Comparison of ENCODE assay signal across 23 mouse cellular contexts in genomic region chr10:42873077-42873595, GRCm38 (mm10). TPM values are rescaled to one million over a fixed set of nuclear protein-coding genes. Genes with fewer than 3 reads are reported as not detected.
DNase-seq lines count a peak whose midpoint lies in the region; ATAC-seq and TF ChIP-seq lines count a peak whose summit lies in the region.
"Had no signal": no experiment of that assay in that cellular context is flagged by ENCODE, and none has a peak within 500 bp of the region (broad histone marks: within the 10 kb centered on the region; RNA-seq: fewer than 3 reads in every experiment).

No protein-coding gene starts in this region.

- no peak overlapping the region for H3K4me3 ChIP-seq in forebrain, embryonic 12.5 days (replicated peaks)
- no peak overlapping the region for H3K4me3 ChIP-seq in forebrain, embryonic 11.5 days (ENCODE audit: low read depth, low read length)
- no peak overlapping the region for H3K4me3 ChIP-seq in hindbrain, postnatal 0 days (ENCODE audit: low read length)
- H3K4me3 ChIP-seq in hindbrain, embryonic 12.5 days, result no peak overlapping the region
- no peak overlapping the region for H3K4me3 ChIP-seq in midbrain, embryonic 16.5 days (ENCODE audit: low read depth, low read length)
- H3K4me3 ChIP-seq in midbrain, embryonic 15.5 days, result no peak overlapping the region
- H3K4me3 ChIP-seq: hindbrain, embryonic 10.5 days; kidney, embryonic 15.5 days; limb, embryonic 13.5 days; lung, embryonic 15.5 days; midbrain, embryonic 12.5 days; myocyte had no signal

- no peak for DNase-seq in forebrain, embryonic 11.5 days (ENCODE audit: low spot score)
- no peak for DNase-seq in hindbrain, postnatal 0 days (ENCODE audit: low spot score)
- DNase-seq in kidney, postnatal 10 days, result no peak
- DNase-seq: adrenal gland, adult 8-10 months; cerebellum, adult 2 months; cerebellum, postnatal 25 days; gastrocnemius, adult 2 months; heart, postnatal 14 days; kidney, adult 18-20 months; kidney, postnatal 36 days; thymus, postnatal 4 days had no signal

- no peak overlapping the region for H3K4me2 ChIP-seq in forebrain, embryonic 12.5 days
- no peak overlapping the region for H3K4me2 ChIP-seq in forebrain, embryonic 11.5 days (ENCODE audit: low read depth, low read length, severe bottlenecking)
- H3K4me2 ChIP-seq in hindbrain, postnatal 0 days (ENCODE audit: low read depth, low read length), result no peak overlapping the region
- H3K4me2 ChIP-seq in hindbrain, embryonic 12.5 days (replicated peaks), result no peak overlapping the region
- no peak overlapping the region for H3K4me2 ChIP-seq in midbrain, embryonic 16.5 days (ENCODE audit: low read length)
- no peak overlapping the region for H3K4me2 ChIP-seq in midbrain, embryonic 15.5 days
- H3K4me2 ChIP-seq: kidney, embryonic 15.5 days; liver, embryonic 11.5 days; lung, embryonic 15.5 days; midbrain, embryonic 12.5 days had no signal

- peak overlapping the region; percentile 77 for H3K27ac ChIP-seq in forebrain, embryonic 12.5 days
- H3K27ac ChIP-seq in forebrain, embryonic 11.5 days (ENCODE audit: low read depth, low read length), result no peak overlapping the region
- H3K27ac ChIP-seq in hindbrain, postnatal 0 days, result peak overlapping the region; percentile 20; the same call in 1 of the 2 replicates
- no peak overlapping the region for H3K27ac ChIP-seq in hindbrain, embryonic 12.5 days
- no peak overlapping the region; the same call in 1 of the 2 replicates for H3K27ac ChIP-seq in midbrain, embryonic 16.5 days (ENCODE audit: low read length)
- no peak overlapping the region; the same call in 1 of the 2 replicates for H3K27ac ChIP-seq in midbrain, embryonic 15.5 days
- H3K27ac ChIP-seq: hindbrain, embryonic 10.5 days; kidney, embryonic 15.5 days; lung, embryonic 15.5 days; midbrain, embryonic 12.5 days had no signal

- peaks cover 16% of the 10 kb centered on the region for H3K4me1 ChIP-seq in forebrain, embryonic 12.5 days
- H3K4me1 ChIP-seq in forebrain, embryonic 11.5 days (replicated peaks; ENCODE audit: control insufficient read depth, insufficient read depth, low read length), result 0 out of 2 replicates have a peak, but pooled peaks cover 2% of the 10 kb centered on the region
- peaks cover 14% of the 10 kb centered on the region; the same call in 1 of the 2 replicates for H3K4me1 ChIP-seq in hindbrain, postnatal 0 days (ENCODE audit: insufficient read depth, low read length)
- H3K4me1 ChIP-seq in hindbrain, embryonic 12.5 days, result peaks cover 2% of the 10 kb centered on the region; the same call in 1 of the 2 replicates
- H3K4me1 ChIP-seq in midbrain, embryonic 16.5 days (ENCODE audit: control insufficient read depth, insufficient read depth, low read length), result peaks cover 6% of the 10 kb centered on the region; the same call in 1 of the 2 replicates
- peaks cover 12% of the 10 kb centered on the region for H3K4me1 ChIP-seq in midbrain, embryonic 15.5 days
- H3K4me1 ChIP-seq: lung, embryonic 15.5 days had no signal

- peaks cover 8% of the 10 kb centered on the region; the same call in 1 of the 2 replicates for H3K27me3 ChIP-seq in forebrain, embryonic 12.5 days
- no peaks in the 10 kb centered on the region for H3K27me3 ChIP-seq in forebrain, embryonic 11.5 days (ENCODE audit: control insufficient read depth, insufficient read depth, low read length)
- no peaks in the 10 kb centered on the region for H3K27me3 ChIP-seq in hindbrain, postnatal 0 days (ENCODE audit: insufficient read depth, low read length)
- H3K27me3 ChIP-seq in hindbrain, embryonic 12.5 days, result no peaks in the 10 kb centered on the region
- H3K27me3 ChIP-seq in midbrain, embryonic 16.5 days (ENCODE audit: control insufficient read depth, insufficient read depth, low read depth, low read length), result no peaks in the 10 kb centered on the region
- H3K27me3 ChIP-seq in midbrain, embryonic 15.5 days (replicated peaks), result no peaks in the 10 kb centered on the region
- H3K27me3 ChIP-seq: limb, embryonic 13.5 days; lung, embryonic 15.5 days; midbrain, embryonic 12.5 days had no signal

- H3K9me3 ChIP-seq in forebrain, embryonic 12.5 days, result no peaks in the 10 kb centered on the region
- H3K9me3 ChIP-seq in forebrain, embryonic 11.5 days (ENCODE audit: control insufficient read depth, low read length), result no peaks in the 10 kb centered on the region
- H3K9me3 ChIP-seq in hindbrain, postnatal 0 days (ENCODE audit: low read length), result no peaks in the 10 kb centered on the region
- no peaks in the 10 kb centered on the region for H3K9me3 ChIP-seq in hindbrain, embryonic 12.5 days (replicated peaks)
- H3K9me3 ChIP-seq in midbrain, embryonic 16.5 days (replicated peaks; ENCODE audit: control insufficient read depth, low read length, poor library complexity, severe bottlenecking), result no peaks in the 10 kb centered on the region
- H3K9me3 ChIP-seq in midbrain, embryonic 15.5 days, result no peaks in the 10 kb centered on the region
- H3K9me3 ChIP-seq: G1E; hindbrain, embryonic 10.5 days; kidney, embryonic 15.5 days; limb, embryonic 13.5 days; lung, embryonic 15.5 days; midbrain, embryonic 12.5 days had no signal

- no peak for TF ChIP-seq CTCF in hindbrain, postnatal 0 days (IDR thresholded peaks at IDR 0.05; ENCODE audit: low read depth)

- H3K9ac ChIP-seq in forebrain, embryonic 12.5 days, result no peak overlapping the region
- no peak overlapping the region for H3K9ac ChIP-seq in forebrain, embryonic 11.5 days (ENCODE audit: low read length)
- no peak overlapping the region for H3K9ac ChIP-seq in hindbrain, postnatal 0 days (replicated peaks; ENCODE audit: low read length)
- H3K9ac ChIP-seq in hindbrain, embryonic 12.5 days, result no peak overlapping the region
- no peak overlapping the region for H3K9ac ChIP-seq in midbrain, embryonic 16.5 days (ENCODE audit: low read depth, low read length)
- no peak overlapping the region for H3K9ac ChIP-seq in midbrain, embryonic 15.5 days
- H3K9ac ChIP-seq: kidney, embryonic 15.5 days; lung, embryonic 15.5 days; midbrain, embryonic 12.5 days had no signal

- ATAC-seq in forebrain, embryonic 12.5 days (ENCODE audit: low FRiP score), result peak; percentile 40; the same call in 1 of the 2 replicates
- ATAC-seq in forebrain, embryonic 11.5 days (replicated peaks; ENCODE audit: low FRiP score), result no peak
- ATAC-seq in hindbrain, postnatal 0 days, result no peak
- no peak for ATAC-seq in hindbrain, embryonic 12.5 days (ENCODE audit: low FRiP score)
- ATAC-seq in midbrain, embryonic 16.5 days, result peak; percentile 26; the same call in 1 of the 2 replicates
- ATAC-seq in midbrain, embryonic 15.5 days (replicated peaks), result no peak

- WGBS in forebrain, embryonic 12.5 days, result 59% methylated on average over 7 of the region's 7 CpGs
- 70% methylated on average over 7 of the region's 7 CpGs for WGBS in forebrain, embryonic 11.5 days
- 71% methylated on average over 7 of the region's 7 CpGs for WGBS in hindbrain, postnatal 0 days
- WGBS in hindbrain, embryonic 12.5 days, result 88% methylated on average over 7 of the region's 7 CpGs
- 78% methylated on average over 7 of the region's 7 CpGs for WGBS in midbrain, embryonic 16.5 days
- 69% methylated on average over 7 of the region's 7 CpGs for WGBS in midbrain, embryonic 15.5 days

- no peaks in the 10 kb centered on the region for H3K36me3 ChIP-seq in forebrain, embryonic 12.5 days (replicated peaks)
- H3K36me3 ChIP-seq in forebrain, embryonic 11.5 days (ENCODE audit: control insufficient read depth, insufficient read depth, low read length), result no peaks in the 10 kb centered on the region
- H3K36me3 ChIP-seq in hindbrain, postnatal 0 days (ENCODE audit: insufficient read depth, low read length), result no peaks in the 10 kb centered on the region
- H3K36me3 ChIP-seq in hindbrain, embryonic 12.5 days, result no peaks in the 10 kb centered on the region
- H3K36me3 ChIP-seq in midbrain, embryonic 16.5 days (ENCODE audit: control insufficient read depth, insufficient read depth, low read length), result no peaks in the 10 kb centered on the region
- no peaks in the 10 kb centered on the region for H3K36me3 ChIP-seq in midbrain, embryonic 15.5 days (replicated peaks)
- H3K36me3 ChIP-seq: G1E; hindbrain, embryonic 10.5 days; kidney, embryonic 15.5 days; limb, embryonic 13.5 days; lung, embryonic 15.5 days; midbrain, embryonic 12.5 days had no signal

RNA-seq across cellular contexts. Expression of gene Scml4, which starts 13.0 kb away (rescaled TPM):
- 2.9 and 3.0 TPM in 2 replicates for polyA plus RNA-seq in forebrain, embryonic 12.5 days (2016; fragmentation: Nextera tagmentation; extraction: Ambion mirVana)
- polyA plus RNA-seq in forebrain, embryonic 11.5 days (2014; fragmentation: Nextera tagmentation; extraction: Ambion mirVana), result 0.83 and 1.4 TPM in 2 replicates
- total RNA-seq in hindbrain, postnatal 0 days (2014; rRNA removed), result 16.4 and 21.1 TPM in 2 replicates
- 4.9 and 7.0 TPM in 2 replicates for polyA plus RNA-seq in hindbrain, postnatal 0 days (2015; fragmentation: Nextera tagmentation; extraction: Ambion mirVana)
- 4.0 and 4.3 TPM in 2 replicates for polyA plus RNA-seq in hindbrain, embryonic 12.5 days (2016; fragmentation: Nextera tagmentation; extraction: Ambion mirVana)
- 19.5 and 22.0 TPM in 2 replicates for polyA plus RNA-seq in midbrain, embryonic 16.5 days (2015; fragmentation: Nextera tagmentation; extraction: Ambion mirVana)
- 19.2 and 19.9 TPM in 2 replicates for polyA plus RNA-seq in midbrain, embryonic 15.5 days (2015; fragmentation: Nextera tagmentation; extraction: Ambion mirVana)
- total RNA-seq: G1E had no signal
- polyA plus RNA-seq: G1E had no signal

Comparison
In these comparisons a context has a peak if more than half of its experiments do, and no peak if none do; other contexts are left out.
1. ATAC-seq: peak in forebrain, embryonic 12.5 days (single experiment) and midbrain, embryonic 16.5 days (single experiment); none in forebrain, embryonic 11.5 days (single experiment), hindbrain, postnatal 0 days (single experiment), hindbrain, embryonic 12.5 days (single experiment) and midbrain, embryonic 15.5 days (single experiment).
2. H3K27ac ChIP-seq: peak in forebrain, embryonic 12.5 days (single experiment) and hindbrain, postnatal 0 days (single experiment); none in forebrain, embryonic 11.5 days (single experiment), hindbrain, embryonic 12.5 days (single experiment), midbrain, embryonic 16.5 days (single experiment) and midbrain, embryonic 15.5 days (single experiment).